Mouse (Mus musculus): ENCODE measurements around the gene Nisch. TPM values are rescaled to one million over a fixed set of nuclear protein-coding genes. Genes with fewer than 3 reads are reported as not detected.

The Nisch gene
- polyA plus RNA-seq, 1 experiment from 2014 or later: 163 TPM

GRCm38 (mm10) chr14:31129326-31130235 is 87.2 kb downstream of the Nisch start:
- Histone ChIP-seq H3K36me3 (ENCODE audit: inconsistent target) (no peaks in the 10 kb centered on the region), H3K27ac (0 out of 2 replicates have a peak overlapping the region, but pooled peaks have one; percentile 17), H3K4me3 (ENCODE audit: inconsistent target) (peak overlapping the region; percentile 89), H3K79me2 (ENCODE audit: inconsistent target) (peaks cover 70% of the 10 kb centered on the region)
- 63% methylated on average over 15 of the region's 15 CpGs for WGBS (ENCODE audit: missing documents)

GRCm38 (mm10) chr14:31128826-31129219 is 87.9 kb downstream of the Nisch start, which contains the start of gene Smim4:
Gene Smim4, minus strand, starts transcription at chr14:31128956.
- H3K27ac ChIP-seq: peak within 1 kb of the TSS; percentile 92
- H3K79me2 ChIP-seq (ENCODE audit: inconsistent target): peaks cover 75% of the 10 kb centered on the region
- under 1% methylated on average over 29 of the region's 33 CpGs for WGBS (ENCODE audit: missing documents)
- H3K36me3 ChIP-seq (ENCODE audit: inconsistent target): peaks cover 6% of the 10 kb centered on the region; the same call in 1 of the 2 replicates
- H3K4me3 ChIP-seq (ENCODE audit: inconsistent target): peak within 1 kb of the TSS; percentile 89

GRCm38 (mm10) chr14:31128101-31128825 is 88.5 kb downstream of the Nisch start:
- H3K27ac ChIP-seq: peak overlapping the region; percentile 92
- 2% methylated on average over 23 of the region's 23 CpGs for WGBS (ENCODE audit: missing documents)
- peak overlapping the region; percentile 89 for H3K4me3 ChIP-seq (ENCODE audit: inconsistent target)
- H3K79me2 ChIP-seq (ENCODE audit: inconsistent target): peaks cover 75% of the 10 kb centered on the region
- H3K36me3 ChIP-seq (ENCODE audit: inconsistent target): peaks cover 9% of the 10 kb centered on the region; the same call in 1 of the 2 replicates

DNA sequence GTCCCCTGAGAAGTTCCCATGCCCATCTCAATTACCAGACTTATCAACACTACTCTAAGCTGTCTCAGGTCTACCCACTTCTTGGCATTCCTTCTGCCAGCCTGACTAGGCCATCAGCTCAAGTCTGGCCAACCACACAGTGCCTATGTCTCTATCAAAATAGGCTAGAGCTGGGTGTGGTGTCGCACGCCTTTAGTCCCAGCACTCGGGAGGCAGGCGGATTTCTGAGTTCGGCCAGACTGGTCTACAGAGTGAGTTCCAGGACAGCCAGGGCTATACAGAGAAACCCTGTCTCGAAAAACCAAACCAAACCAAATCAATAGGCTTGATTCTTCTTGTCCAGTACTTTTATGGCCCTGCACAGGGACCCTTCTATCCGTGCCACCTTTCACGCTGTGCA is 89.9 kb downstream of the Nisch start:
- WGBS (ENCODE audit: missing documents): 94% methylated on average over 8 of the region's 8 CpGs
- Histone ChIP-seq H3K79me2 (ENCODE audit: inconsistent target) (peaks cover 75% of the 10 kb centered on the region), H3K4me3 (ENCODE audit: inconsistent target) (no peak overlapping the region; the same call in 1 of the 2 replicates), H3K27ac (no peak overlapping the region), H3K36me3 (ENCODE audit: inconsistent target) (peaks cover 9% of the 10 kb centered on the region; the same call in 1 of the 2 replicates)

DNA sequence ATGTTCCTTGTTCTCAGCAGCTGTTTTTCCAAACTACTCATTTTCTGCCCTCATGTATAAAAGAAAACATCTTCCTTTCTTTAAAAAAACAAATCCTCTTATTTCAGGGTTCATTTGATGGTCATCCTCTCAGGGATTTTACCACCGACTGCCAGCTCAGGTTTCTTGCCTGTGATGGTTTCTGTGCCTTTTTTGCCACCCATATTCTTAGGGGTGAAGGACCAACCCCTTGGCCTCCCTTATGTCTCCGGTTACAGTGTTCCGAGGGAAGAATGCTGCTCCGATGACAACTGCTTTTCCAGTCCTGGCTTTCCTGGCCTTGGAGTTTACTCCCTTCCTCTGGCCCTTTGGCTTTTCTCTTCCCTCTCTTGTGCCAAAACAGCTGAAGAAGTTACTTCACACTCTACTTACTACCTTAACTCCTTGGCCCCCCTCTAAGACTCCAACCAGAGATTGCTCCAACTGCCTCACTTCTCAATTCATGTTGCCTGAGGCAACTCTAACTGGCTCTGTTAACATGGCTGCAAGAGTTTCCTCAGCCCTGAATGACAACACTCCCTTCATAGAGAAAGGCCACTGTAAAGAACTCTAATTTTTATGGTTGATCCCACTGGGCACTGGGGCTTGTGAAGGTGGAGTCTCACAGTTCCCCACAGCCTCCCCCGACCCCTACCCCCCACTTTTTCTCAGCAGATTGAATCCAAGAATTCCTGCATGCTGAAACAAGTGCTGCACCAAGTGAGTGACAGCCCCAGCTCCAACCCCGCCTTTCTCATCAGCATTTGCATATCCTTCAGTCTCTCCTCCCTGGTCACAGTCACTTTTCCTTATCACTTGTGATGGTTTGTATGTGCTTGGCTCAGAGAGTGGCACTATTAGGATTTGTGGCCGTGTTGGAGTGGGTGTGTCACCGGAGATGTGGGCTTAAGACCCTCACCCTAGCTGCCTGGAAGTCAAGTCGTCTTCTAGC is 91.4 kb downstream of the Nisch start:
- WGBS (ENCODE audit: missing documents): 94% methylated on average over 8 of the region's 9 CpGs
- H3K4me3 ChIP-seq (ENCODE audit: inconsistent target): no peak overlapping the region

More for the DNA sequence above, 91.4 kb downstream of the Nisch start:
- Histone ChIP-seq H3K27ac (no peak overlapping the region), H3K36me3 (ENCODE audit: inconsistent target) (peaks cover 9% of the 10 kb centered on the region), H3K79me2 (ENCODE audit: inconsistent target) (peaks cover 77% of the 10 kb centered on the region)

Other genes starting within 250 kb of the Nisch start
- gene Glt8d1, start 215.5 kb downstream of the Nisch start, polyA plus RNA-seq (2018): 25.5 to 38.1 TPM (median 30.8 TPM) in 3 replicates
- gene Spcs1, start 215.3 kb downstream of the Nisch start, polyA plus RNA-seq (2018): 227 to 384 TPM (median 331 TPM) in 3 replicates
- gene Pbrm1, start 197.8 kb downstream of the Nisch start, polyA plus RNA-seq (2018): 19.0 to 25.4 TPM (median 21.5 TPM) in 3 replicates
- gene Gnl3, start 197.8 kb downstream of the Nisch start, polyA plus RNA-seq (2018): 29.0 to 64.4 TPM (median 63.1 TPM) in 3 replicates
- gene Smim4, start 88.0 kb downstream of the Nisch start, polyA plus RNA-seq (2018): 5.9 to 64.8 TPM (median 39.9 TPM) in 3 replicates
- 64.0 to 97.6 TPM (median 77.4 TPM) in 3 replicates for gene Nt5dc2, start 85.9 kb downstream of the Nisch start, polyA plus RNA-seq (2018)
- 241 to 829 TPM (median 623 TPM) in 3 replicates for gene Stab1, start 48.3 kb downstream of the Nisch start, polyA plus RNA-seq (2018)
- gene Tnnc1, start 8.6 kb downstream of the Nisch start, polyA plus RNA-seq (2018): 0.50 to 1.8 TPM (median 0.95 TPM) in 3 replicates
- not detected in 3 replicates for gene Sema3g, start 914 bp upstream of the Nisch start, polyA plus RNA-seq (2018)
- 4.8 to 7.5 TPM (median 6.3 TPM) in 3 replicates for gene Phf7, start 34.4 kb upstream of the Nisch start, polyA plus RNA-seq (2018)
- gene Bap1, start 34.5 kb upstream of the Nisch start, polyA plus RNA-seq (2018): 28.5 to 31.0 TPM (median 30.7 TPM) in 3 replicates
- gene Dnah1, start 107.0 kb upstream of the Nisch start, polyA plus RNA-seq (2018): not detected in 3 replicates
- gene Capn7, start 119.7 kb upstream of the Nisch start, polyA plus RNA-seq (2018): 31.0 to 52.6 TPM (median 34.4 TPM) in 3 replicates
- gene Sh3bp5, start 219.1 kb upstream of the Nisch start, polyA plus RNA-seq (2018): 90.6 to 150 TPM (median 150 TPM) in 3 replicates

All from macrophage (primary cell).